Mouse (Mus musculus) midbrain, embryonic 15.5 days (tissue): ENCODE measurements at regions not wholly inside any gene's neighbourhood (a gene's known extent, or its start where the extent isn't known, plus 50 kb on each side); places are given as distances from the start of the nearest gene placed in this dataset.
A peak's percentile ranks its signal among the peaks of the same experiment; 100 is the strongest.

Experiments used
- ATAC-seq: fragments of 200-750 bp; cut with Nextera tagmentation; replicated peaks from 2 replicates; pipeline ENCODE4 v1.8.0; 2017; ENCODE audit warnings: moderate TSS enrichment
- H3K27ac ChIP-seq: fragments of 300-500 bp; sonication (generic); 2 replicates; pipeline ENCODE4 v1.5.1; 2015; ENCODE audit warnings: mild to moderate bottlenecking, inconsistent platforms
- H3K27me3 ChIP-seq: fragments of 300-500 bp; sonication (generic); replicated peaks from 2 replicates; pipeline ENCODE4 v1.6.1; 2015; ENCODE audit warnings: inconsistent platforms
- H3K36me3 ChIP-seq: fragments of 300-500 bp; sonication (generic); replicated peaks from 2 replicates; pipeline ENCODE4 v1.6.1; 2015; ENCODE audit warnings: inconsistent platforms
- H3K4me1 ChIP-seq: fragments of 300-500 bp; sonication (generic); 2 replicates; pipeline ENCODE4 v1.6.1; 2015; ENCODE audit warnings: inconsistent platforms
- H3K4me2 ChIP-seq: fragments of 300-500 bp; sonication (generic); 2 replicates; pipeline ENCODE4 v1.6.1; 2015; ENCODE audit warnings: inconsistent platforms, mild to moderate bottlenecking, moderate library complexity
- H3K4me3 ChIP-seq: fragments of 300-500 bp; sonication (generic); 2 replicates; pipeline ENCODE4 v1.5.1; 2015; ENCODE audit warnings: mild to moderate bottlenecking, inconsistent platforms
- H3K9ac ChIP-seq: fragments of 300-500 bp; sonication (generic); 2 replicates; pipeline ENCODE4 v1.6.1; 2015; ENCODE audit warnings: mild to moderate bottlenecking, inconsistent platforms
- H3K9me3 ChIP-seq: fragments of 300-500 bp; sonication (generic); 2 replicates; pipeline ENCODE4 v1.6.1; 2016; ENCODE audit warnings: inconsistent platforms
- WGBS: fragments of 180-500 bp; shearing (Covaris S2); methylation state at CpG from one replicate; pipeline ENCODE4 v1.1.7; 2015; ENCODE audit warnings: mixed read lengths; 5-methylcytosine and 5-hydroxymethylcytosine counted together

DNA sequence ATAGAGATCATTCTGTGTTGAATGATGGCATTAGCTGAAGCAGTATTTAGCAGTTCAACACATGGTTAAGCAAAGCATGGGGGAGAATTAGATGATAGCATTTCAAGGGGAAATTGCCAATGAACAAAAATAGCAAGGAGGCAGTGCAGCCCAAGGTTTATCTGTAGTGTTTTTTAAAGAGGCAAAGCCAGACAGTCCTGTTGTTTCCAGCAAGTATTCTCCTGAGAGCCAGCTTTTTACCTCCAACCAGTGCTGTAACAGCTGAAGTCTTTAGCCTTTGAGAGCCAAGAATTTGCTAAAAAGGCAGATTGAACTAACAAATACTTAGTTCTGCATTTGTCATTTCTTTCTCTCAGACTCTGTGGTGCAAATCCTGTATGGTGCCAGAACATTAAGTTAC, 305.1 kb upstream of the Arx start:
- Histone ChIP-seq H3K4me3 (no peak overlapping the region), H3K9ac (no peak overlapping the region), H3K4me2 (no peak overlapping the region), H3K27ac (no peak overlapping the region), H3K36me3 (no peaks in the 10 kb centered on the region), H3K9me3 (no peaks in the 10 kb centered on the region), H3K27me3 (no peaks in the 10 kb centered on the region), H3K4me1 (no peaks in the 10 kb centered on the region)
- ATAC-seq, result no peak

DNA sequence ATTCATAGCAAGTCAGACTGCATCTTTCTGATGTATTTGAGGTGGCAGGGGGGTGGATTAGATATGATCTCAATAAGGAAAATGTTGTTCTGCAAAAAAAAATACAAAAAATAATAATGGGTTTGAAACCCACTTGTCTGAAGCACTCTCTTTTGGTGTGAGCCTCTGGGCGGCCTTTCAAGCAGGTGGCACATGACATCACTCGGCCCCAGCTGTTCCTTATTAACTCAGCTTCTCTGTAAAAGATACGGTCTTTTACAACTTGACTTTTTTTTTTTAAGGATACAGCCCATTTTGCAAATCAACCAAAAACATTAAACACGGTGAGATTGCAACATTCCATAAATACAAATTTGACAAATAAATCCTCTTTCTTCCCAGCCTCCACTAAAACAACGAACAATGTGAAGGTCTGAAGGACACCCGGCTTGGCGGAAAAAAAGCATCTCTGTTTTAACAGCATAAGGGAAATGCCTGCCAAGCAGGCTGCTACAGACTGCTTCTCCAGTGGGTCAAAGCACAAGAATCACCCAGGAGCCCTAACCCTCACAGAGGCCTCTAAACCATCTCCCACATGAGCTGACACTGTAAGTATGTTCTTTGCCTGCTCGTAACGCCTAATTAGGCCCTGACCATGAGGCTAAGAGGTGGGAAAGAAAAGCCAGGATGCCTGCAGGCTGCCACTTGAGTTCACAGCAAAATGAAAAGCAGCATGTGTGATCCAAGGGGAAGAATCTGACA, 283.8 kb upstream of the Arx start:
- no peak overlapping the region for H3K9ac ChIP-seq
- 66% methylated on average over 9 of the region's 9 CpGs for WGBS
- H3K4me3 ChIP-seq, result no peak overlapping the region
- H3K27me3 ChIP-seq, result no peaks in the 10 kb centered on the region
- no peaks in the 10 kb centered on the region for H3K36me3 ChIP-seq
- no peaks in the 10 kb centered on the region for H3K9me3 ChIP-seq
- ATAC-seq, result no peak
- no peak overlapping the region for H3K4me2 ChIP-seq
- H3K4me1 ChIP-seq, result no peaks in the 10 kb centered on the region
- no peak overlapping the region for H3K27ac ChIP-seq

DNA sequence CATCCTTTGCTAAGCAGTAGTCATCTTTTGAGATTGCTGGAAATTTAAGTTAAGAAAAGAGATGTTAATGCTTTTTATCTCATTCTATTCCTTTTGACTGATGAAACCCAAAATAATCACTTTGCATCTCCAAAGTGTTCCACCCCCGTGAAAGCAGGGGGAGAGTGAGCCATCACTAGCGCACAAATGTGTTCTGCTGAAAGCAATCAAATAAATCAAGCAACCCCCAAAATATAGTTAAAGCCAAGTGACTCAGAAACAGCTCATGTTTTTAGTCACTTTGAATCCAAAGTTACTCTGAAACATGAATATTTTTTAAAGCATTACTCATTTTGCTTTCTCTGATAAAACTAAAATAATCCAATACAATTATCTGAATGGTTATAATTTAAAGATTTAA, 279.6 kb upstream of the Arx start:
- WGBS, result 79% methylated on average over 2 of the region's 2 CpGs

DNA sequence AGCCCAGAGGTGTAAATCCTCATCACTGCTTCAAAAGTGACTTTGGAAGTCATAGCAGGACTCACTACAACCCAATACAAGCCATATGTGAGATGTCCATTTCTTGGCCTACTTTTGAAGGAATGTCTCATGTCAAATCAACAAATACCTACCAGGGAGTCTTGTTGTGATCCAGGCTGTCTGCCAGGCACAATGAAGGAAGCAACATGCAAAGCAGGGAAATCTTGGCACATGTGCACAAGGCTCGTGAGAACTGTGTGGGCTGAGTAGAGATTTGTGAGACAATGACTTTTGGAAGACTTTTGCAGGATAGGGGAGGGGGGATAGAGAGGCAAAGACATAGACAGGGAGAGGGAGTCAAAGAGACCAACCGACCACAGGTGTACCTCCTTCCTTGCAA, 274.7 kb upstream of the Arx start:
- Histone ChIP-seq H3K4me3 (no peak overlapping the region), H3K4me1 (no peaks in the 10 kb centered on the region), H3K36me3 (no peaks in the 10 kb centered on the region), H3K9ac (no peak overlapping the region), H3K4me2 (no peak overlapping the region), H3K9me3 (no peaks in the 10 kb centered on the region), H3K27ac (no peak overlapping the region), H3K27me3 (no peaks in the 10 kb centered on the region)
- WGBS, result 47% methylated on average over 2 of the region's 2 CpGs
- ATAC-seq, result no peak

More for the DNA sequence above, 279.6 kb upstream of the Arx start:
- H3K4me1 ChIP-seq, result no peaks in the 10 kb centered on the region
- H3K9ac ChIP-seq, result no peak overlapping the region
- H3K4me3 ChIP-seq, result no peak overlapping the region
- H3K27me3 ChIP-seq, result no peaks in the 10 kb centered on the region
- no peak for ATAC-seq
- H3K9me3 ChIP-seq, result no peaks in the 10 kb centered on the region
- no peaks in the 10 kb centered on the region for H3K36me3 ChIP-seq
- H3K4me2 ChIP-seq, result no peak overlapping the region
- H3K27ac ChIP-seq, result no peak overlapping the region

DNA sequence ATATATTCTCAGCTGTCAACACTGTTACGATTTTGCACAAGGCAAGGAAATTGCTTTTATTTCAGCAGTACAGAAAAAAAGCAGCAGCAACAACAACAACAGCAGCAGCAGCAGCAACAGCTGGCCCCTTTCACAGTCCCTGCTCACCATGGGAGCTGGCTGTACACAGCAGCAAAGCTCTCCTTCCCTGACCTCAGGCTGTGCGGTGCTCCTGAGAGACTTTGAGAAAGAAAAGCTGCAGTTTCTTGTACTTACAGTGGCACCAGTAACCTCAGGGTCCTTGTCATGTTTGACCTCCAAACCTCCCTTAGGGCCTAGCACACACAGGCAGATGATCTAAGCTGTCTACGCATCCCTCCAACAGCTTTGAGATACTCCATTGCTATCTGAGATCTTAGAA, 269.9 kb upstream of the Arx start:
- Histone ChIP-seq H3K27me3 (no peaks in the 10 kb centered on the region), H3K27ac (no peak overlapping the region), H3K9me3 (no peaks in the 10 kb centered on the region), H3K36me3 (no peaks in the 10 kb centered on the region), H3K4me2 (no peak overlapping the region), H3K9ac (no peak overlapping the region), H3K4me3 (no peak overlapping the region), H3K4me1 (no peaks in the 10 kb centered on the region)
- no peak for ATAC-seq
- WGBS, result 76% methylated on average over 3 of the region's 3 CpGs

DNA sequence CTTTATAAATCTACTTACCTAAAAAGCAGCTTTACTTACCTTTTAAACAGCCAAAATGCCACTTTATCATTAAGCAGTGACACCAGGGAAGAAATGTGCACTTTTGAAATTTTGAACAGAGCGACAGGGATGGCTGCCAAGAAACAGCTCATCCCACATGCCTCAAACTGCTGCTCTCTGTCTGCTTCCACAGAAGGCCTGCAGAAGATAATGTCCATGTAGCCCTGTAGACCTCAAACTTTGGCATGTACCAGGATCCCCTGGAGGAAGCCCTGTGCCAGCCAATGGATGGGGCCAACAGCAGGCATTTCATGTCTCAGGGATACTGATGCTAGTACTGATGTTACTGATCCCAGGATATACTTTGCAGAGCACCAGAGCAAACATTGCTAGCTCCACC, 245.1 kb upstream of the Arx start:
- Histone ChIP-seq H3K27me3 (no peaks in the 10 kb centered on the region), H3K4me2 (no peak overlapping the region), H3K9me3 (no peaks in the 10 kb centered on the region), H3K4me3 (no peak overlapping the region), H3K27ac (no peak overlapping the region), H3K36me3 (no peaks in the 10 kb centered on the region), H3K9ac (no peak overlapping the region), H3K4me1 (no peaks in the 10 kb centered on the region)
- 88% methylated on average over 1 of the region's 1 CpGs for whole genome bisulfite sequencing
- no peak for ATAC-seq

DNA sequence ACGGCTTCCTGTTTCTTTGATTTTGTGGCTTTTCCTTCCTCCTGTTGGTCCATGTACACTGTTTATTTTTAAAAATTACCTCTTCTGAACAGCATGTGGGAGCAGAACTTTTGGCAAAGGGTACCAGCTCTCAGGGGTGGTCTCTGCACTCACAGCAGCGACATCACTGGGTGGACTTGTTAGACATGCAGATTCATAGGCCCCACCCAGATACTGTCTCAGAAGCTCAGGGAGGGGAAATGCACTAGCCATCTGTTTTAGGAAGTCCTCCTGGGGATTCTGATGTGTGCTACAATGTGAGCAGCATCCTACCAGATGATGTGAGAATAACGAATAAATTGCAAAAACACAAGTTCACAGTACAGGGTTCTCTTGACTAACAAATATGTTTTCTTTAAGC, 243.5 kb upstream of the Arx start:
- ATAC-seq, result no peak
- Histone ChIP-seq H3K4me1 (no peaks in the 10 kb centered on the region), H3K9me3 (no peaks in the 10 kb centered on the region), H3K4me3 (no peak overlapping the region), H3K9ac (no peak overlapping the region), H3K27me3 (no peaks in the 10 kb centered on the region), H3K36me3 (no peaks in the 10 kb centered on the region), H3K4me2 (no peak overlapping the region), H3K27ac (no peak overlapping the region)
- WGBS, result 57% methylated on average over 3 of the region's 3 CpGs

DNA sequence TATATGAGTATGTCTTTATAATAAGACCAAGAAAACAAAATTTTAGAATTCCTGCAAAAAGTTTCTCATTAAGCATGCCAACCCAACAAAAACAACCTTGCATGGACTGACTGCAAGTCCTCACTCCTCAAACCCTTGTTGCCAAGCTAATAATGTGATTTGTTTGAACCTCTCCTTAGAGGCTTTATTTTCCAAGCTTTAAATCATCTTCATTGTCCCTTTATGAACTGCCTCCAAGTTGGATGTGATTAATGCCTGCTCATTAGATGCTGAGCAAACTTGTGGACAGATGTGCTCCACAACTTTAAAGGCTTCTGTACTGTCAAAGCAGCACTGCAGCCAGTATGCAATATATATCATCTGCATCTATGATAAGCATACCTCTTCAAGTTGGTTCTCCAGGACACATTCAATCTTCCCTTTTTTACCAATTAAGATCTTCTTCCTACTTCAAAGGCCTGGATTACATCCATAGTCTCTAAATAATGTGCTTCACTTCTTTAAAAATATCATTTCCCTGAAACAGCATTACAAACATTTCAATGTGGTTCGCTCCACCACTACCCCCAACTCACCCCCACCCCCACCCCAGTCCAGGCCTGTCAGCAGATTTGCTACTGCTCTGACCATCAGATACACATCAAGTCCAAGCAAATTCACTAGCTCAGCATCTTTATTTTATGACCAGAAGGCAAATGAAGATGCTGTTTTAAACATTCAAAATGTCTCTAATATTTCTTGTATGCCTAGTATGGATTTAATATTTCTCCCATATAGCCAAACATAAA, 237.1 kb upstream of the Arx start:
- 90% methylated on average over 1 of the region's 1 CpGs for WGBS

DNA sequence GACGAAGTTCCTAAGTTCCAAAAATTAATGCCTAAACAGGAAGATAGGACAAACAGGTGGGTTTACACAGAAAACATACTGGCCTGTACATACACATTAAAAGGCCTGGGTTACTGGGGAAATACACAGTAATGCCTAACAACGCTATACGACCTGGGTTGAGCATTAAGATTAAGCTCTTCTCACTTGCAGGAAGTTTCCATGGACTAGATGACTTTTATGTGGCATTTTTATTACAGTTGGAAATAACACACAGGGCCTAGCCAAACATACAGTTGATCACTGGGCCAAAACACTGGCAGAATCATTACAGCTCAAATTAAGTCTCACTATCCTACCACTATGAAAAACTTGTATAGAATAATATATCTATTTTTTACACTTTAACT, 236.5 kb upstream of the Arx start:
- no peak overlapping the region for H3K4me2 ChIP-seq

More for the DNA sequence above, 237.1 kb upstream of the Arx start:
- Histone ChIP-seq H3K27ac (no peak overlapping the region), H3K27me3 (no peaks in the 10 kb centered on the region), H3K9ac (no peak overlapping the region), H3K4me2 (no peak overlapping the region), H3K4me3 (no peak overlapping the region), H3K36me3 (no peaks in the 10 kb centered on the region), H3K9me3 (no peaks in the 10 kb centered on the region), H3K4me1 (no peaks in the 10 kb centered on the region)
- ATAC-seq, result no peak

DNA sequence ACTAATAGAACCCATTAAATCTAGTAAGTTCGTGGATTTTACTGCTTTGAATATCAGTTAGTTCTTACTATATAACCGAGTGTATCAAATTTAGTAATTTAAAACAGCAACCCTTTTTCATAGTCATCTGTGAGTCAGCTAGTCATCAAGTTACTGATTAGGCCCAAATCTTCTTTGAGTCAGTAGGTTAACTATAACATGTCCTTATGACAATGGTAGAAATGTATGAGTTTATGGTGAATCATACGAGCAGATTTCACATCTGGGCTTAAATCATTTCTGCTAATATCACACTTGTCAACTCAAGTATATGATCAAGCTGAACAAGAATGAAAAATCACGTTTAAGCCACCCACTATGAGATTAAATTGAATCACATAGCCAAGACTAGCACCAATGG, 226.7 kb upstream of the Arx start:
- H3K9me3 ChIP-seq, result no peaks in the 10 kb centered on the region
- 80% methylated on average over 4 of the region's 4 CpGs for WGBS
- no peak overlapping the region for H3K4me3 ChIP-seq
- no peaks in the 10 kb centered on the region for H3K36me3 ChIP-seq
- no peaks in the 10 kb centered on the region for H3K27me3 ChIP-seq
- no peaks in the 10 kb centered on the region for H3K4me1 ChIP-seq
- no peak overlapping the region for H3K9ac ChIP-seq
- H3K4me2 ChIP-seq, result no peak overlapping the region
- H3K27ac ChIP-seq, result no peak overlapping the region
- ATAC-seq, result no peak

More for the DNA sequence above, 236.5 kb upstream of the Arx start:
- Histone ChIP-seq H3K9me3 (no peaks in the 10 kb centered on the region), H3K4me1 (no peaks in the 10 kb centered on the region), H3K27me3 (no peaks in the 10 kb centered on the region), H3K4me3 (no peak overlapping the region), H3K27ac (no peak overlapping the region), H3K36me3 (no peaks in the 10 kb centered on the region), H3K9ac (no peak overlapping the region)
- no peak for ATAC-seq
- WGBS, result 82% methylated on average over 3 of the region's 3 CpGs

DNA sequence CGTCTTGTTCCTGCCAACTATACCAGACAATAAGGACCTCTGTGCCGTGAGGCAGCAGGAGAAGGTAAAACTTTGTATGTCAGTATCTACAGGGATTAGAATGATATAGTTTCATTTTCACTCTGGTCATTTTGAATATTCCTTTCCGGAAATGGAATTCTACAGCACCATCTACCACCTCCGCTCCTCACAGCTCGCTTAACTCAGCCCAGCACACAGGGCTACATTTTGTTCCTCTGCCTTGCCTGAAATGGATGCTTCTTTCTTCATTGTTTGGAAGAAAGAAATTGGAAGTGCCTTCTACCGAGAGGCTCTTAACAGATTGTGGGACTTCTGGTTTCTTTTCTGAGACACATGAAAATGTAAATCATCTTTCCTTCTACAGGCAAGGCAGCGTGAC, 217.4 kb upstream of the Arx start:
- no peak overlapping the region for H3K4me2 ChIP-seq

DNA sequence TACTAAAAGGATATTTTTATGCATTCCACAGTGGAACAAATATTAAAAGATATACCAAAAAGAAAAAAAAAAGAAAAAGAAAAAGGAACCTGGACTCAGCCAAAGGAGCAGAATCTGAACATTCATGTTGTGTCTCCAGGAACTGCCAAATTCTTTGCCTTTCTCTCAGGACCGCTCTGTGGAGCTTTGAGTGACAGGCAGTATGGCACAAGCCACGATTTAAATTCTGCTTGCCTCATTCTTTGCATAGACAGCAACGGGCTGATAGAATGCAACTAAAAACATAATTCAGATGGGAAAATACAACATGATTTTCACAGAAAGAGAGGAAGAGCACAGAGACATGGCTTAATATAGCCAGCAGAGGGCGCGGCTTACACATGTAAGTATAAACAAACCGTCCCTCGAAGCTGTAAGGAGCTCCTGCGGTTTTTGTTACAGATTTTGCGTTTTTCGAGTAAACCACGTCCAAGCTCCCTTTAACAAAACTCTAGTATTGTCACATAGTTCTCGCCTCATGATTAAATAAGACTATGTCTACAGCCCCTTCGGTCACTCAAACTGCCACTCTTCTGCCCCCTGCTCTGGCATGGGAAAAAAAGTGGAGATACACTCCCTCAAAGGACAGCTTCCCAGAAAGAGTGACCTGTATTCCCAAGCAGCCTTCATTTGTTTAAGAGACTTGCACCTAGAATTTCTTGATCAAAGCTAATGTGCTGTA, 216.5 kb upstream of the Arx start:
- H3K4me3 ChIP-seq, result peak overlapping the region; percentile 20
- WGBS, result 21% methylated on average over 13 of the region's 13 CpGs
- no peak overlapping the region for H3K9ac ChIP-seq
- H3K27me3 ChIP-seq, result no peaks in the 10 kb centered on the region
- H3K9me3 ChIP-seq, result no peaks in the 10 kb centered on the region
- H3K36me3 ChIP-seq, result no peaks in the 10 kb centered on the region
- H3K4me1 ChIP-seq, result no peaks in the 10 kb centered on the region
- H3K27ac ChIP-seq, result no peak overlapping the region
- peak overlapping the region; percentile 45 for H3K4me2 ChIP-seq
- peak; percentile 88 for ATAC-seq

More for the DNA sequence above, 217.4 kb upstream of the Arx start:
- no peak overlapping the region for H3K27ac ChIP-seq
- WGBS, result 53% methylated on average over 7 of the region's 7 CpGs
- no peaks in the 10 kb centered on the region for H3K4me1 ChIP-seq
- H3K4me3 ChIP-seq, result no peak overlapping the region
- H3K9me3 ChIP-seq, result no peaks in the 10 kb centered on the region
- H3K9ac ChIP-seq, result no peak overlapping the region
- no peaks in the 10 kb centered on the region for H3K27me3 ChIP-seq
- ATAC-seq, result no peak
- H3K36me3 ChIP-seq, result no peaks in the 10 kb centered on the region
